Mouse (Mus musculus): Measurements from ENCODE around the gene Fancg. TPM values are rescaled to one million over a fixed set of nuclear protein-coding genes. Genes with fewer than 3 reads are reported as not detected.
A peak's percentile ranks its signal among the peaks of the same experiment; 100 is the strongest.

The Fancg gene
- 21.0 and 22.8 TPM in 2 replicates for polyA plus RNA-seq (2015; fragmentation: Nextera tagmentation; extraction: Ambion mirVana)

DNA sequence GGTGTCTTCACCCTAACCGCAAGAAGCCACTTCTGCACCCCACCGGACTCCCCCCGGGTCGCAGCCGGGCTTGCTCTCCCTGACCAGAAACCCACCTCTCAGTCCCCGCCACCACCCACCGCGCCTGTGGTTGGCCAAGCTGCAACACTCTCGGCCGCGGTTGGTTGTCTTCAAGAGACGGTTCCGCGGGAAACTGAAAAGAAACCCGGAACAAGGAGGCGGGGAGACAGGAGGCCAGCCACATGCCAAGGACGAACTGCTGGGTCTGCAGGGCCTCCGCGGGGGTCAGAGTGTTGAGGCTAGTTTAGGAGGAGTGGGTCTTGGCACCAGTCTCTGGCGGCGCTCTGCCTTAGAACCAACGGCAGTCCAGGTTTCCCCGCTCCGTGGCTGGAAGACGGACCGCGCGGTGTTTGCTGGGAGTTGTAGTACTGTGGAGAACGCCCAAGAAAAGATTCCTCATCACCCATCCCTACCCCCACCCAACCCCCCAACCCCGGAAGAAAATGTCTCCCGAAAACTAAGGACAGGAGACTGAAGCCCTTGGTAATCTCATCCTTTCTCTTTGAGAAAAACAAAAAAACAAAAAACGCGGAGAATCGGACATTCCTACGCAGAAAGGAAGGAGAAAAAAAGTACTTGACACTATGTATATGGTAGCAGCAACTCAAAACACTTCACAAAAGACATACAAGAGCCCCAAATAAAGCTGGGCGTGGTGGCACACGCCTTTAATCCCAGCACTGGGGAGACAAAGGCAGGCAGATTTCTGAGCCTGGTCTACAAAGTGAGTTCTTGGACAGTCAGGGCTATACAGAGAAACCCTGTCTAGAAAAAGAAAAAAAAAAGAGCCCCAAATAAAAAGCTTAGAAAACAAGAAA lies at the start of gene Fancg:
TSS of gene Fancg (minus strand) at position 346 of the 878 bp plus-strand sequence.
- Histone ChIP-seq H3K4me3 (replicated peaks) (peak within 1 kb of the TSS; percentile 87), H3K27ac (replicated peaks) (peak within 1 kb of the TSS; percentile 68), H3K36me3 (no peaks in the 10 kb centered on the region; the same call in 1 of the 2 replicates), H3K9ac (replicated peaks) (peak within 1 kb of the TSS; percentile 69), H3K4me1 (peaks cover 17% of the 10 kb centered on the region), H3K9me3 (replicated peaks) (no peaks in the 10 kb centered on the region), H3K27me3 (replicated peaks) (no peaks in the 10 kb centered on the region), H3K4me2 (peak within 1 kb of the TSS; percentile 87)
- ATAC-seq (ENCODE audit: low FRiP score): peak; percentile 93
- WGBS: 1% methylated on average over 37 of the region's 37 CpGs

DNA sequence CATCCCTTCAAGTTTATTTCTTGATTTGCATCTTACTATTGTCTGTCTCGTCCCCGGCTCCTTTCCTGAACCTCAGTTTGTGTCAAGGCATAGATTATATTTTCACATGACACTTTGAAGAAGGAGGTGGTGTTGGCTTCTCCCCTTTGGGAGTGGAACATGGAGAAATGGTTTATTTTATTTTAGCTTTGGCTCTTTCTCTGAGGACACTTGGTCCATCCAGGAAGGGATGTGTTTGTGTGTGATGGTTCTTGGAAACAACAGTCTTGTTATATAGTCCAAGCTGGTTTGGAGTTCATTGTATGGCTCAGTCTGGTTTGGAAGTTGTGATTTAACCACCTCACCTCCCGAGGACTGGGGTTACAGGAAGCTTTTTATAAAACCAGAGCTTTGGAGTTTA lies 49.4 kb upstream of the Fancg start:
- no peaks in the 10 kb centered on the region for H3K36me3 ChIP-seq
- 0 out of 2 replicates have a peak overlapping the region, but pooled peaks have one; percentile 76 for H3K9ac ChIP-seq (replicated peaks)
- H3K4me1 ChIP-seq: peaks cover 19% of the 10 kb centered on the region
- no peaks in the 10 kb centered on the region for H3K9me3 ChIP-seq (replicated peaks)
- WGBS: 35% methylated on average over 3 of the region's 3 CpGs
- peak overlapping the region; percentile 82 for H3K4me3 ChIP-seq (replicated peaks)
- no peak for ATAC-seq (ENCODE audit: low FRiP score)
- peak overlapping the region; percentile 75 for H3K4me2 ChIP-seq
- no peak overlapping the region; the same call in 1 of the 2 replicates for H3K27ac ChIP-seq (replicated peaks)
- H3K27me3 ChIP-seq (replicated peaks): no peaks in the 10 kb centered on the region

DNA sequence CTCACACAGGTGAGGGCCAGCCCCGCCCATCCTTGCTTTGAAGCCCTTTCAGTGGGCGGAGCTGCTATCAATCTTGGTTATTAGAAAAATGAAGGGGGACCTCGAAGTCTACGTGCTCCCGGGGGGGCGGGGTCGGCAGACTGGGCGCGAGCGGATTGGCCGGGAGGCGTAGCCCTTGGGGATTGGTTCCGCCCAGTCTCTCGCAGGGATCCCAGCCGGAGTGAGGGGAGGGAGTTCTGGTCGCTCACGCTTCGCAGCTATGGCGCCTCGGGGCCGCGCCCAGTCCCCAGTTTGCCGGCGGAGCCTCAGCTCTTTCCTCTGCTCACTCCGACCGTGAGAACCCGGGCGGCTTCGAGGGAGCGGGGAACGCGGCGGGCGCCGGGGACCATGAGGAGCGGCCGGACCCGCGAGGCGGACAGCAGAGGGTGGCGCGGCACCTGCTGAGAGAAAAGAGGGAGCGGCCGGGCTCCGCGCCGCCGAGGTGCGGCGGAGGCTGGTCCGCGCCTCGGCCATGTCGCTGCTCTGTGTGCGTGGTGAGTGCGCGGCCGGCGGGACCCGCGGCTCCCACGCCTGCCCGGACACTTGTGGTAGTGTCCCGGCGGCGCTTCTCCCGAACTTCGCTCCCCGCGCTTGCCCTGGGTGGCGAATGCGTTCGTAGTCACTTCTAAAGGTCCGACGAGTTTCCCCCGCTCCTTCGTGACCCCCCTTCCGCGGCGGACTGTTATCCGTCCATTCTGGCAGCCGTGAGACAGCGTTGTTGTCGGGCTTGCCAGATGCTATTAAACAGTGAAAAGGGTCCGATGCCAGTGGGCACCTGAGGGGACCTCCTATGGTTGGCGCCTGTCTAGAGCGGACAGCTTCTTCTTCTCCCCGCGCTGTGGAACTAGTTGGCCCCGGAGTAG lies 48.7 kb upstream of the Fancg start, which contains the start of gene Unc13b:
TSS of gene Unc13b (plus strand) at position 201 of the 902 bp plus-strand sequence.
- Histone ChIP-seq H3K27me3 (replicated peaks) (no peaks in the 10 kb centered on the region), H3K9me3 (replicated peaks) (no peaks in the 10 kb centered on the region), H3K27ac (replicated peaks) (peak within 1 kb of the TSS; percentile 86), H3K4me2 (peak within 1 kb of the TSS; percentile 75), H3K4me3 (replicated peaks) (peak within 1 kb of the TSS; percentile 82), H3K9ac (replicated peaks) (peak within 1 kb of the TSS; percentile 76), H3K36me3 (no peaks in the 10 kb centered on the region), H3K4me1 (peaks cover 19% of the 10 kb centered on the region)
- ATAC-seq (ENCODE audit: low FRiP score): peak; percentile 97
- WGBS: under 1% methylated on average over 75 of the region's 90 CpGs

- ATAC-seq (ENCODE audit: low FRiP score): peak; percentile 32; the same call in 1 of the 2 replicates
Measured at GRCm38 (mm10) chr4:43058392-43058752, 48.1 kb upstream of the Fancg start.

GRCm38 (mm10) chr4:43057654-43058053 lies 47.3 kb upstream of the Fancg start:
- no peak for ATAC-seq (ENCODE audit: low FRiP score)
- Histone ChIP-seq H3K36me3 (no peaks in the 10 kb centered on the region), H3K27ac (replicated peaks) (no peak overlapping the region), H3K27me3 (replicated peaks) (no peaks in the 10 kb centered on the region), H3K9ac (replicated peaks) (no peak overlapping the region), H3K4me1 (peaks cover 19% of the 10 kb centered on the region), H3K4me2 (no peak overlapping the region), H3K9me3 (replicated peaks) (no peaks in the 10 kb centered on the region), H3K4me3 (replicated peaks) (no peak overlapping the region)
- 90% methylated on average over 5 of the region's 5 CpGs for WGBS

More at GRCm38 (mm10) chr4:43058392-43058752, 48.1 kb upstream of the Fancg start:
- peaks cover 19% of the 10 kb centered on the region for H3K4me1 ChIP-seq
- H3K36me3 ChIP-seq: no peaks in the 10 kb centered on the region
- no peaks in the 10 kb centered on the region for H3K9me3 ChIP-seq (replicated peaks)
- peak overlapping the region; percentile 86 for H3K27ac ChIP-seq (replicated peaks)
- H3K4me3 ChIP-seq (replicated peaks): peak overlapping the region; percentile 82
- H3K9ac ChIP-seq (replicated peaks): peak overlapping the region; percentile 76; the same call in 1 of the 2 replicates
- peak overlapping the region; percentile 75 for H3K4me2 ChIP-seq
- 16% methylated on average over 8 of the region's 8 CpGs for WGBS
- H3K27me3 ChIP-seq (replicated peaks): no peaks in the 10 kb centered on the region

DNA sequence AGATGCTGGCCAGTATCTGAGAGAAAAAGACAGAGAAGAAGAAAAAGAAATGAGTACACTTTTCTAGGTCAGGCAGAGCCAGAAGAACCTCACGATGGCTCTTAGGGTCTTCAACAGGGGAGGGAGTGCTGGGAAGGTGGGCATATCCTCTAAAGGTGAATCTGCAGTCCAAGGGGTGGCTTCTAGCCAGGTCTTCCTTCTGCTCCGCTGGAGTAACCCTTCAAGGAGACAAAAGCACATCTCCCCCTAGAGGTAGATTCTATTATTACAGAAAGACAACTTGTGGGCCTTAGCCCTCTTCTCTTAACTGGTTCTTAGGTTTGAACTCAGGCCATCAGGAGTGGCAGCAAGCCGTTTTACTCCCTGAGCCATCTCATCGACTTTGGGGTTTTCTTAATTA lies 42.3 kb upstream of the Fancg start:
- H3K9ac ChIP-seq (replicated peaks): no peak overlapping the region
- no peaks in the 10 kb centered on the region for H3K27me3 ChIP-seq (replicated peaks)
- no peaks in the 10 kb centered on the region for H3K36me3 ChIP-seq
- no peaks in the 10 kb centered on the region for H3K9me3 ChIP-seq (replicated peaks)
- no peak overlapping the region for H3K4me2 ChIP-seq
- no peak overlapping the region for H3K27ac ChIP-seq (replicated peaks)
- 8% methylated on average over 4 of the region's 4 CpGs for whole genome bisulfite sequencing
- no peak overlapping the region for H3K4me3 ChIP-seq (replicated peaks)
- H3K4me1 ChIP-seq: no peaks in the 10 kb centered on the region
- no peak for ATAC-seq (ENCODE audit: low FRiP score)

GRCm38 (mm10) chr4:43047231-43047630 lies 36.9 kb upstream of the Fancg start:
- 6% methylated on average over 5 of the region's 5 CpGs for WGBS
- peak overlapping the region; percentile 11; the same call in 1 of the 2 replicates for H3K4me2 ChIP-seq
- no peak for ATAC-seq (ENCODE audit: low FRiP score)

DNA sequence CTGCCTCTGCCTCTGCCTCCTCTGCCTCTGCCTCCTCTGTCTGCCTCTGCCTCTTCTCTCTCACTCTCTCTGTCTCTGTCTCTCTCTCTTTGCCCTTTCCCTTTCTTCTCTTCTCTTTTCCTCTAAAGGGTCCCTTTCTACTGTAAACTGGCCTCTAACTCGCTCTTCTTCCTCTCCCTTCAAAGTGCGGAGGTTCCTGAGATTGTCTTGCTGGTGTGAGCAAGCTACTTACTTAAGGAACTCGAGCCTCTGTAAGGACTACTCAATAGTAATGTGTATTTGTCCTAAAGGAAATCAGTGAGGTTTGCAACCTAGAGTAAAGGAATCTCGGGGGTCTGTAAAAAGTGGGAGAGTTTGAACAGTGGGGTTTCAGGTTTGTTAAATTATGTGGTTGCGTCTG lies 36.3 kb upstream of the Fancg start:
- Histone ChIP-seq H3K4me2 (peak overlapping the region; percentile 88), H3K27ac (replicated peaks) (no peak overlapping the region), H3K36me3 (no peaks in the 10 kb centered on the region), H3K9me3 (replicated peaks) (no peaks in the 10 kb centered on the region), H3K27me3 (replicated peaks) (no peaks in the 10 kb centered on the region), H3K4me3 (replicated peaks) (no peak overlapping the region), H3K9ac (replicated peaks) (no peak overlapping the region), H3K4me1 (peaks cover 33% of the 10 kb centered on the region)
- no peak for ATAC-seq (ENCODE audit: low FRiP score)
- 63% methylated on average over 5 of the region's 5 CpGs for WGBS

More at GRCm38 (mm10) chr4:43047231-43047630, 36.9 kb upstream of the Fancg start:
- Histone ChIP-seq H3K27me3 (replicated peaks) (no peaks in the 10 kb centered on the region), H3K9me3 (replicated peaks) (no peaks in the 10 kb centered on the region), H3K27ac (replicated peaks) (no peak overlapping the region), H3K4me1 (peaks cover 33% of the 10 kb centered on the region), H3K9ac (replicated peaks) (no peak overlapping the region), H3K4me3 (replicated peaks) (no peak overlapping the region), H3K36me3 (no peaks in the 10 kb centered on the region)

- Histone ChIP-seq H3K36me3 (no peaks in the 10 kb centered on the region), H3K27me3 (replicated peaks) (no peaks in the 10 kb centered on the region), H3K4me3 (replicated peaks) (peak within 1 kb of the TSS; percentile 63), H3K4me2 (peak within 1 kb of the TSS; percentile 88), H3K4me1 (peaks cover 38% of the 10 kb centered on the region), H3K27ac (replicated peaks) (peak within 1 kb of the TSS; percentile 75), H3K9me3 (replicated peaks) (no peaks in the 10 kb centered on the region), H3K9ac (replicated peaks) (peak within 1 kb of the TSS; percentile 62)
- peak; percentile 93 for ATAC-seq (ENCODE audit: low FRiP score)
- WGBS: under 1% methylated on average over 32 of the region's 33 CpGs
Measured at GRCm38 (mm10) chr4:43045659-43046302, 35.5 kb upstream of the Fancg start, which contains the start of gene Fam214b. Fam214b (minus strand) TSS chr4:43046220.

DNA sequence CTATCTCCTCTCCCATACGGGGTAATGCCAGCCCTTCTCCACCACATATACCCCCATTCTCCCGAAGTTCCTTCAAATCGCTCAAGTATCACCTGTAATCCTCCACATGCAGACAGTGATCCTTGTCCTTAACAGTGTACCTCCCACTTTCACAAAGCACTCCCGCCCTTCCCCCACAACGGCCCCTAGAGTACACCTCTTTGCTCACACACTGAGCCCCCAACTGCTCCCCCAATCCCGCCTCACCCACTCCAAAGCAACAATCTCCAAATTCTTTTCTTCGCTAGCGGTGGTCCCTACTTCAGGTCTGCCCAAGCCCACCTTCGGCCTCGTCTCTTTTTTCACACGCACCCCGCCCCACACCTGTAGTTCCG lies 35.0 kb upstream of the Fancg start:
- peak; percentile 13 for ATAC-seq (ENCODE audit: low FRiP score)
- H3K4me1 ChIP-seq: peaks cover 42% of the 10 kb centered on the region
- no peaks in the 10 kb centered on the region for H3K36me3 ChIP-seq
- whole genome bisulfite sequencing: 4% methylated on average over 13 of the region's 13 CpGs
- peak overlapping the region; percentile 63 for H3K4me3 ChIP-seq (replicated peaks)
- H3K9ac ChIP-seq (replicated peaks): peak overlapping the region; percentile 62
- peak overlapping the region; percentile 88 for H3K4me2 ChIP-seq
- H3K27ac ChIP-seq (replicated peaks): peak overlapping the region; percentile 75
- no peaks in the 10 kb centered on the region for H3K27me3 ChIP-seq (replicated peaks)
- no peaks in the 10 kb centered on the region for H3K9me3 ChIP-seq (replicated peaks)

DNA sequence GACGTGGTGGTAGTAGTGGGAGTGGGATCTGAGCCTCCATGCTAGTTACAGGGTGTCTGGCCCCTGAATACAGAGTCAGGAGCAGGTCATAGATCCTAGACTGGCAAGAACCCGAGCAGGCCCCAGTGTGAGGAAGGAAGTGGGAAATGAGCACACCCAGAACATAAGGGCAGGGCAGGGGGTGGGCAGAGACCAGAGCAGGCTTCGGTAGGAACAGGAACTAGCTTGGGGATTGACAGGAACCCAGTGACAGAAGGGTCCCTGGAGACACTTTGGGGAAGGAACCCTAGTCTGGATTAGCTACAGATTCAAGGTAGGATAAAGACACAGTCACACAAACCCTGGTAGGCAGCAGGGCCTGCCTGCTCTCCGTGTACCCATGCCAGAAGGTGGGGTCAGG lies 34.4 kb upstream of the Fancg start:
- Histone ChIP-seq H3K9me3 (replicated peaks) (no peaks in the 10 kb centered on the region), H3K4me3 (replicated peaks) (peak overlapping the region; percentile 63), H3K9ac (replicated peaks) (peak overlapping the region; percentile 62), H3K36me3 (no peaks in the 10 kb centered on the region), H3K27me3 (replicated peaks) (no peaks in the 10 kb centered on the region), H3K27ac (replicated peaks) (peak overlapping the region; percentile 75), H3K4me2 (peak overlapping the region; percentile 88), H3K4me1 (peaks cover 42% of the 10 kb centered on the region)
- WGBS: 1% methylated on average over 4 of the region's 4 CpGs
- no peak for ATAC-seq (ENCODE audit: low FRiP score)

Data from neural tube, embryonic 15.5 days (tissue).